Mouse (Mus musculus) frontal cortex, adult 2 months (tissue): ENCODE measurements around the gene Sar1a. TPM values are rescaled to one million over a fixed set of nuclear protein-coding genes. Genes with fewer than 3 reads are reported as not detected.

Experiments
- DNase-seq, 2 experiments: peaks; one replicate each; pipeline ENCODE4 v3.0.0; 2022; ENCODE audit warnings: low spot score in 1 of 2; ENCODE audit errors: extremely low spot score in 1 of 2
- polyA plus RNA-seq: library from polyadenylated mRNA; depleted of rRNA; stranded (reverse); fragments of >200 nt; gene quantifications from 2 replicates; pipeline ENCODE4 v1.2.3, GENCODE M21; 2012; rRNA removed

The Sar1a gene
- 114 and 115 TPM in 2 replicates for polyA plus RNA-seq

GRCm38 (mm10) chr10:61680015-61680913 lies at the start of gene Sar1a:
TSS of gene Sar1a (plus strand) at chr10:61680299.
- peak; percentile 96 to 98 for DNase-seq

- DNase-seq: no peak
Measured at GRCm38 (mm10) chr10:61632445-61632844, 47.7 kb upstream of the Sar1a start.

- no peak for DNase-seq
Measured at GRCm38 (mm10) chr10:61637055-61637454, 43.0 kb upstream of the Sar1a start.

GRCm38 (mm10) chr10:61640363-61640762 lies 39.7 kb upstream of the Sar1a start:
- no peak for DNase-seq

GRCm38 (mm10) chr10:61646557-61646956 lies 33.5 kb upstream of the Sar1a start:
- DNase-seq: no peak

GRCm38 (mm10) chr10:61647790-61648736 lies 32.0 kb upstream of the Sar1a start, which contains the start of gene Ppa1:
TSS of gene Ppa1 (plus strand) at chr10:61648552.
- peak in 1 of 2 experiments; percentile 87 for DNase-seq

- no peak for DNase-seq
Measured at GRCm38 (mm10) chr10:61648737-61649645, 31.1 kb upstream of the Sar1a start.

GRCm38 (mm10) chr10:61654105-61654504 lies 26.0 kb upstream of the Sar1a start:
- DNase-seq: no peak

- no peak for DNase-seq
Measured at GRCm38 (mm10) chr10:61654691-61655090, 25.4 kb upstream of the Sar1a start.

- no peak for DNase-seq
Measured at GRCm38 (mm10) chr10:61655188-61655587, 24.9 kb upstream of the Sar1a start.

- no peak for DNase-seq
Measured at GRCm38 (mm10) chr10:61656928-61657882, 22.9 kb upstream of the Sar1a start.

- DNase-seq: peak in 1 of 2 experiments; percentile 62
Measured at GRCm38 (mm10) chr10:61657985-61658384, 22.1 kb upstream of the Sar1a start.

GRCm38 (mm10) chr10:61661887-61662286 lies 18.2 kb upstream of the Sar1a start:
- no peak for DNase-seq

GRCm38 (mm10) chr10:61662391-61662988 lies 17.6 kb upstream of the Sar1a start:
- peak in 1 of 2 experiments; percentile 28 for DNase-seq

- DNase-seq: no peak
Measured at GRCm38 (mm10) chr10:61665111-61665510, 15.0 kb upstream of the Sar1a start.

GRCm38 (mm10) chr10:61665651-61666050 lies 14.4 kb upstream of the Sar1a start:
- DNase-seq: no peak

- DNase-seq: no peak
Measured at GRCm38 (mm10) chr10:61669289-61669688, 10.8 kb upstream of the Sar1a start.

GRCm38 (mm10) chr10:61669896-61670295 lies 10.2 kb upstream of the Sar1a start:
- DNase-seq: no peak
